Mouse (Mus musculus) B cell, adult 2 months (primary cell): ENCODE measurements around the gene Ubac2.

ENCODE experiments used
- DNase-seq, 2 experiments: peaks; one replicate each; pipeline ENCODE4 v3.0.0; 2022

Gene Ubac2

GRCm38 (mm10) chr14:121927451-121927850 is 49.0 kb downstream of the Ubac2 start:
- no peak for DNase-seq

- DNase-seq, result peak; percentile 83 to 86
Observed at GRCm38 (mm10) chr14:121928375-121929137, 50.1 kb downstream of the Ubac2 start.

- DNase-seq, result peak; percentile 60 to 64
Observed at GRCm38 (mm10) chr14:121929243-121929951, 51.0 kb downstream of the Ubac2 start.

GRCm38 (mm10) chr14:121930731-121931383 is 52.4 kb downstream of the Ubac2 start:
- peak; percentile 58 to 62 for DNase-seq

- peak; percentile 66 to 71 for DNase-seq
Observed at GRCm38 (mm10) chr14:121931594-121931993, 53.2 kb downstream of the Ubac2 start.

DNA sequence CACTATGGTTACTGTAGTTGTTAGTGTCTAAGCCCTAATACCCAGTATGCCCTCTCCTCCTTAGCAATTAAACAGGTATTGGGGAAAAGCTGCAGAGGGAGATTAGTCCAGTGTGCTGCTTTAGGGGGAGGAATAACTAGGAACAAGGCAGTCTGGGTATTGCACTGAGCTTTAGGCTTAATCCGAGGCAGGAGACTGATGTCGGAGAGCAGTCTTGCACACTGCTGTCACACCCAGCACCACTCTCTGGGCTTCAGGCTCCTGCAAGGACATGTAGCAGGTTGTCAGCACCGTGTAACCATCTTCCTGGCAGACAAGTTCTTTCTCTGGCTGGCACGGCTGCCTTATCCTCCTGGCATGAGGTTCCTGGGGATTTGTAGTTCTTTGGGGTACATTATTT is 53.8 kb downstream of the Ubac2 start:
- DNase-seq, result no peak

DNA sequence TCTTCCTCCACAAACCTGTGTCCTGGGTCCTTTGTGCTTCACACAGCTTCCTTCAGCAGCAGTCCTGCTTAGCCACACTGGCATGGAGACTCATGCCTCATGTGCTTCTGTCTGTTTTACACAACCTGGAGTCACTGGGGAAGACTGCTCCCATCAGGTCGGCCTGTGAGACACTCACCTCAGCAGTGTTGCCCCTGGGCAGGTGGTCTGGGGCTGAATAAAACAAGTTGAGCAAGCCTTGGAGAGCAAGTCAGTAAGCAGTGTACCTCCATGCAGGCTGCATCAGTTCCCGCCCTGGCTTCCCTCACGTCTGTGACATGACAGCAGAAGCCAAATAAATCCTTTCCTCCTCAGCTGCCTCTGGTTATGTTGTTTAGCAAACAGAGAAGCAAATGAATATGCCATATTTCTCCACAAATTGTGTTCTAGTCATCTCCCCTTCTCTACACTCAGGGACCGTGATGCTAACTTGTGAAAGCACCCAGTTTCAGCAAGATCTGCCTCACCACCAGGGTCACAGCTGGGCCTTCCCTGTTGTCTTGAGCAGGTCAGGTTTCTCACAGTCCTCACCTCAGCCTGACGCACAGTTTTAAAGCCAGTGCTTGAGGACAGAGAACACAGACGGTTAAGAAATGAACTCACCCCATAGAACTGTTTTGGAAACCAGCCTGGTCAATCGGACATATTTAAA is 55.6 kb downstream of the Ubac2 start:
- DNase-seq, result no peak

GRCm38 (mm10) chr14:121934597-121934946 is 56.2 kb downstream of the Ubac2 start:
- DNase-seq, result no peak

- no peak for DNase-seq
Observed at GRCm38 (mm10) chr14:121936356-121936755, 57.9 kb downstream of the Ubac2 start.

- DNase-seq, result no peak
Observed at GRCm38 (mm10) chr14:121936856-121937255, 58.4 kb downstream of the Ubac2 start.

DNA sequence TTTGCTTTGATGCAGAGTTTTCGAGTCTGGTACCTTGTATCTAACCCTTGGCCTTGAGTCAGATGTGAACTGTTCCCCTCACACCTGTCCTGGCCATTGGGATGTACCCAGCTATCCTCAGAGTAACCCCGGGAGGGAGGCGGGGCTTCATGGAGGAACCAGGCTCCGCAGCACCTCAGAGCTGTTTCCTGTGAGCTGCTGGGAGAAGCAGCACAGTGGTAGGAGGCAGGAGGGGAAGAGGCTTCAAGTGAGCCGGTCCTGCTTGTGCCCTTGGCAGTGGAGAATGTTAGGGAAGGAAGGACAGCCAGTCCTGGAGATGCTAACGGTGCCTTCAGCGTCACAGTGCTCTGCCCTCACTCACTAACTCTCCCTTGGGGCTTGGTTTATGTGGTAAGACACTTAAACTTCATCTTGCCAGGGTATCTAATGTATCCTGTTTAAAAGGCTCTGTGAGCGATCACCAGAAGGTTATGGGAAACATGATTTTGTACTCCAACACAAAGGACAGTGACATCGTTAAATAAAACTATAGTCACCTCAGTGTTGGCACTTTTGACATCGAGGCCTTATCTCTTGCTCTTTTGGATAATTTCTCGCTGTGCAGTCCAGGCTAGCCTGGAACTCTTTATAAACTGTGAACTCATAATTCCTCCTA is 59.3 kb downstream of the Ubac2 start:
- peak; percentile 60 to 61 for DNase-seq

GRCm38 (mm10) chr14:121938256-121939191 is 60.1 kb downstream of the Ubac2 start:
- DNase-seq, result peak; percentile 83 to 85

- no peak for DNase-seq
Observed at GRCm38 (mm10) chr14:121939582-121939981, 61.2 kb downstream of the Ubac2 start.

DNA sequence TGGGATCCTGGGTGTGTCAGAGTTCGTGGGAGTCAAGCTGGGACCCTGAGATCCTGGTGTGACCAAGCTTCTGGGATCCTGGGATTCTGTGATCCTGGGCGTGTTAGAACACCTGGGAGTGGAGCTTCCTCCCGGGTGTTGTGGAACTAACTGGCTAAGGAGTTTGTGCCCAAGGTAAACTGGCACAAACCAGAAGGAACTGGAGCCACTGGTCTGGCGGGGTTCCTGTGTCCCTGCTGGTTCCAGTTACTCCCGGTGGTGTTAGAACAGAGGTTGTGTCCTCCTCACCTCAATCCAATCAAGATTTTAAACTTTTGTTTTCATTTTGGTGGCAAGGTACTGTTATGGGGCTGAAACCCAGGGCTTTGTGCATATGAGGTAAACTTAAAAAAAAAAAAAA is 67.7 kb downstream of the Ubac2 start:
- DNase-seq, result no peak

DNA sequence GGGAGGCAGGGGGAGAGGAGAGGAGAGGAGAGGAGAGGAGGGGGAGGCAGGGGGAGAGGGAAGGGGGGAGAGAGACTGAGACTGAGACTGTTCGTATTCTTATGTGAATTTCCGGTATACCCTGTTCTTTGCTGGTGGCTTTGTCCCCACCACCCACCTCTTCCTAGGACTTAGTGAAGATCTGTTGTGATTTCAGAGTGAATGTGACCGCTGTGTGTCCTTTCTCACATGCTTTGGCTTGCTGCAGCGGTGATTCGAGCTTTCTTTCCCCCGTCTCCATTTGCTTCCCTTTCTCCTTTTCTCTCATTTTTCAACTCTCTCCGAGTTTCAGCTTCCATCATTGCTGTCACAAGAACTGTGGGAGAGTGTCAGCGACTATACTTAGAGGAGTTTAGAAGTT is 68.3 kb downstream of the Ubac2 start:
- no peak for DNase-seq

- no peak for DNase-seq
Observed at GRCm38 (mm10) chr14:121947201-121947760, 68.9 kb downstream of the Ubac2 start.

GRCm38 (mm10) chr14:121947966-121948365 is 69.5 kb downstream of the Ubac2 start:
- DNase-seq, result peak in 1 of 2 experiments; percentile 2

- DNase-seq, result no peak
Observed at GRCm38 (mm10) chr14:121949436-121949835, 71.0 kb downstream of the Ubac2 start.

- peak in 1 of 2 experiments; percentile 9 for DNase-seq
Observed at GRCm38 (mm10) chr14:121949897-121950296, 71.5 kb downstream of the Ubac2 start.

- DNase-seq, result peak in 1 of 2 experiments; percentile 2
Observed at GRCm38 (mm10) chr14:121951399-121952045, 73.1 kb downstream of the Ubac2 start.

- no peak for DNase-seq
Observed at GRCm38 (mm10) chr14:121952046-121952400, 73.6 kb downstream of the Ubac2 start.
